Mouse (Mus musculus): ENCODE measurements around the gene Heca.
"Not testable (repeated sequence)": the region's sequence is repeated elsewhere in the genome, so short reads cannot be mapped to it uniquely, and the experiment has no call there.

The Heca gene

GRCm38 (mm10) chr10:17947960-17948730 is at the start of gene Heca:
Gene Heca, minus strand, starts transcription at chr10:17948067.
- peak; percentile 96 for DNase-seq (ENCODE audit: low spot score)

GRCm38 (mm10) chr10:17990576-17990975 is 42.7 kb upstream of the Heca start:
- DNase-seq (ENCODE audit: low spot score): no peak

- no peak for DNase-seq (ENCODE audit: low spot score)
Observed at GRCm38 (mm10) chr10:17989136-17989535, 41.3 kb upstream of the Heca start.

- DNase-seq (ENCODE audit: low spot score): no peak
Observed at GRCm38 (mm10) chr10:17987823-17988423, 40.1 kb upstream of the Heca start.

GRCm38 (mm10) chr10:17983313-17983712 is 35.4 kb upstream of the Heca start:
- no peak for DNase-seq (ENCODE audit: low spot score)

- no peak for DNase-seq (ENCODE audit: low spot score)
Observed at GRCm38 (mm10) chr10:17966090-17966489, 18.2 kb upstream of the Heca start.

- DNase-seq (ENCODE audit: low spot score): no peak
Observed at GRCm38 (mm10) chr10:17950761-17951160, 2.9 kb upstream of the Heca start.

GRCm38 (mm10) chr10:17947175-17947906 is 526 bp downstream of the Heca start:
- DNase-seq (ENCODE audit: low spot score): peak; percentile 58

- not testable (repeated sequence) for DNase-seq (ENCODE audit: low spot score)
Observed at GRCm38 (mm10) chr10:17946799-17947174, 1.1 kb downstream of the Heca start.

GRCm38 (mm10) chr10:17946046-17946445 is 1.8 kb downstream of the Heca start:
- DNase-seq (ENCODE audit: low spot score): peak; percentile 9

- DNase-seq (ENCODE audit: low spot score): no peak
Observed at GRCm38 (mm10) chr10:17933622-17934021, 14.2 kb downstream of the Heca start.

- DNase-seq (ENCODE audit: low spot score): no peak
Observed at GRCm38 (mm10) chr10:17932131-17932530, 15.7 kb downstream of the Heca start.

GRCm38 (mm10) chr10:17931157-17931556 is 16.7 kb downstream of the Heca start:
- no peak for DNase-seq (ENCODE audit: low spot score)

GRCm38 (mm10) chr10:17930445-17931083 is 17.3 kb downstream of the Heca start:
- DNase-seq (ENCODE audit: low spot score): no peak

GRCm38 (mm10) chr10:17925200-17925599 is 22.7 kb downstream of the Heca start:
- no peak for DNase-seq (ENCODE audit: low spot score)

GRCm38 (mm10) chr10:17924166-17924565 is 23.7 kb downstream of the Heca start:
- no peak for DNase-seq (ENCODE audit: low spot score)

GRCm38 (mm10) chr10:17921381-17921780 is 26.5 kb downstream of the Heca start:
- DNase-seq (ENCODE audit: low spot score): no peak

- DNase-seq (ENCODE audit: low spot score): no peak
Observed at GRCm38 (mm10) chr10:17919971-17920370, 27.9 kb downstream of the Heca start.

GRCm38 (mm10) chr10:17919032-17919431 is 28.8 kb downstream of the Heca start:
- no peak for DNase-seq (ENCODE audit: low spot score)

- no peak for DNase-seq (ENCODE audit: low spot score)
Observed at GRCm38 (mm10) chr10:17908731-17909130, 39.1 kb downstream of the Heca start.

- DNase-seq (ENCODE audit: low spot score): not testable (repeated sequence)
Observed at GRCm38 (mm10) chr10:17906405-17906804, 41.5 kb downstream of the Heca start.

GRCm38 (mm10) chr10:17903449-17903848 is 44.4 kb downstream of the Heca start:
- DNase-seq (ENCODE audit: low spot score): no peak

Data from retina, embryonic 14.5 days (tissue).